Mouse (Mus musculus) thymus, adult 2 months (tissue): ENCODE data around the gene Il2.

Experiments used
- CTCF ChIP-seq: fragments of 200-500 bp; IDR thresholded peaks from 2 replicates; pipeline ENCODE4 v1.5.1; 2012; ENCODE audit warnings: mild to moderate bottlenecking, control low read depth, low read length, moderate library complexity, borderline replicate concordance; ENCODE audit not compliant: control insufficient read depth, poor library complexity, insufficient read depth; ENCODE audit errors: extremely low read depth
- POLR2A ChIP-seq: fragments of 200-500 bp; IDR thresholded peaks from 2 replicates; pipeline ENCODE4 v1.6.1; 2012; ENCODE audit warnings: mild to moderate bottlenecking, low read length, control low read depth, moderate library complexity; ENCODE audit not compliant: control insufficient read depth, poor library complexity, insufficient read depth; ENCODE audit errors: extremely low read depth

DNA sequence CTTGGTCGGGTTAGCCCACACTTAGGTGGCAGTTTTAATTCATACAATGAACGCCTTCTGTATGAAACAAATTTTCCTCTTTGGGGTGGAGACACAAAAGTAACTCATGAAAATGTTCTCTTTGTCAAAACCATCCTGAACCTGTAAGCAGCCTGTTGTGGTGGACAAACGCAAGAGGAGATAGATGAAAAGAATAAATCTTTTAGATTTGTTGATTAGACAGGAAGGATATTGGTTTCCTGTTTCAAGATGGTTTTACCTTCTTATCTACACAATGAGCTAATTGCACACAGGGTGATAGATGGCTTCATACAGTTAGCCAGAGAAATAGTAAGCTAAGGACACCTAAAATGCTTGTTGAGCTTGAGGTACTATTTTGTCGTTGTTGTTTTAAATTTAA, 403 bp upstream of the Il2 start:
- TF ChIP-seq POLR2A: no peak
- no peak for TF ChIP-seq CTCF
